Mouse (Mus musculus) heart, embryonic 15.5 days (tissue): ENCODE results near the gene Ptpre. TPM values are rescaled to one million over a fixed set of nuclear protein-coding genes. Genes with fewer than 3 reads are reported as not detected.

Source experiments
- ATAC-seq: fragments of 200-750 bp; cut with Nextera tagmentation; replicated peaks from 2 replicates; pipeline ENCODE4 v1.8.0; 2017; ENCODE audit warnings: low read depth, moderate TSS enrichment; ENCODE audit not compliant: insufficient number of reproducible peaks, insufficient read depth, low FRiP score
- H3K27ac ChIP-seq: fragments of 300-500 bp; sonication (generic); 2 replicates; pipeline ENCODE4 v1.5.1; 2015; ENCODE audit warnings: mild to moderate bottlenecking, inconsistent platforms
- H3K27me3 ChIP-seq: fragments of 300-500 bp; sonication (generic); 2 replicates; pipeline ENCODE4 v1.6.1; 2015; ENCODE audit warnings: inconsistent platforms
- H3K36me3 ChIP-seq: fragments of 300-500 bp; sonication (generic); 2 replicates; pipeline ENCODE4 v1.6.1; 2015; ENCODE audit warnings: mild to moderate bottlenecking, inconsistent platforms
- H3K4me1 ChIP-seq: fragments of 300-500 bp; sonication (generic); replicated peaks from 2 replicates; pipeline ENCODE4 v1.6.1; 2015; ENCODE audit warnings: inconsistent platforms
- H3K4me2 ChIP-seq: fragments of 300-500 bp; sonication (generic); 2 replicates; pipeline ENCODE4 v1.6.1; 2015; ENCODE audit warnings: inconsistent platforms, mild to moderate bottlenecking, moderate library complexity
- H3K4me3 ChIP-seq: fragments of 300-500 bp; sonication (generic); 2 replicates; pipeline ENCODE4 v1.5.1; 2015; ENCODE audit warnings: mild to moderate bottlenecking, inconsistent platforms
- H3K9ac ChIP-seq: fragments of 300-500 bp; sonication (generic); 2 replicates; pipeline ENCODE4 v1.6.1; 2015; ENCODE audit warnings: mild to moderate bottlenecking, inconsistent platforms
- H3K9me3 ChIP-seq: fragments of 300-500 bp; sonication (generic); replicated peaks from 2 replicates; pipeline ENCODE4 v1.6.1; 2016; ENCODE audit warnings: inconsistent platforms
- WGBS: fragments of 180-500 bp; shearing (Covaris S2); methylation state at CpG from one replicate; pipeline ENCODE4 v1.1.7; 2015; ENCODE audit warnings: mixed read lengths; 5-methylcytosine and 5-hydroxymethylcytosine counted together
- polyA plus RNA-seq: library from polyadenylated mRNA; unstranded; fragments of >200 nt; fragmentation: Nextera tagmentation; extraction: Ambion mirVana; gene quantifications from 2 replicates; pipeline ENCODE4 v1.2.1, GENCODE M21; 2015

Ptpre gene
- polyA plus RNA-seq, 1 experiment from 2014 or later, result 2.1 TPM

GRCm38 (mm10) chr7:135580306-135581091 is 43.2 kb downstream of the Ptpre start:
- H3K4me3 ChIP-seq, result no peak overlapping the region
- WGBS, result 63% methylated on average over 7 of the region's 7 CpGs
- ATAC-seq, result no peak
- H3K27ac ChIP-seq, result no peak overlapping the region
- H3K27me3 ChIP-seq, result no peaks in the 10 kb centered on the region
- no peaks in the 10 kb centered on the region for H3K4me1 ChIP-seq
- H3K4me2 ChIP-seq, result no peak overlapping the region
- H3K9ac ChIP-seq, result no peak overlapping the region
- no peaks in the 10 kb centered on the region for H3K9me3 ChIP-seq
- H3K36me3 ChIP-seq, result no peaks in the 10 kb centered on the region

GRCm38 (mm10) chr7:135581128-135581527 is 43.8 kb downstream of the Ptpre start:
- no peak overlapping the region for H3K4me3 ChIP-seq
- H3K4me1 ChIP-seq, result no peaks in the 10 kb centered on the region
- no peak overlapping the region for H3K27ac ChIP-seq
- no peaks in the 10 kb centered on the region for H3K9me3 ChIP-seq
- no peaks in the 10 kb centered on the region for H3K27me3 ChIP-seq
- H3K9ac ChIP-seq, result no peak overlapping the region
- H3K36me3 ChIP-seq, result no peaks in the 10 kb centered on the region
- 61% methylated on average over 5 of the region's 5 CpGs for WGBS
- ATAC-seq, result no peak
- H3K4me2 ChIP-seq, result no peak overlapping the region

DNA sequence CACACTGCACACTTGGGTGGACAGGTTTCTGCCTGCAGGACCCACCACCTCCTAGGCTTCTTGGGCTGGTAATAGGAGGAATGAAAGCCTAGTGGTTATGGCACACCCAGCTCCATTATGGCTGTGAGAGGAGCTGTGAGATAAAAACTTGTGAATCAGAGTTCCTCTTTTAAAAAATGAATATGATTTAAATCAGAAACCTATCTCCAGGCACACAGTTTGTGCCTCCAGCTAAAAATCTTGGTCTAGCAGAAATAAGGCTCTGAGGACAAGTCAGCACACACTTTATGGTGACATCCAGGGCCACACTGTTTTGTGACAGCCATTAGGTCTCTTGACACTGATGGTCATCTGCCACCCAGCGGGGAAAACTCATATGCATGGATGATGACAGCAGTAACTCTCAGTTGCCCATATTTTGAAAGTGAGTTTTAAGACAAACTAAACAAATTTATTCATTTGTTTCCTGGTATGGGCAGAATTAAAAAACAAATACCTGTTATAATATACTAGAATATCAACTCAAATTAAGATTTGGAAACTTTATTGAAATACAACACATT is 47.9 kb downstream of the Ptpre start:
- no peak overlapping the region for H3K4me3 ChIP-seq
- no peak overlapping the region for H3K9ac ChIP-seq
- H3K27me3 ChIP-seq, result no peaks in the 10 kb centered on the region
- 0 out of 2 replicates have a peak, but pooled peaks cover 2% of the 10 kb centered on the region for H3K4me1 ChIP-seq
- H3K27ac ChIP-seq, result no peak overlapping the region
- H3K36me3 ChIP-seq, result no peaks in the 10 kb centered on the region
- no peaks in the 10 kb centered on the region for H3K9me3 ChIP-seq
- WGBS, result 62% methylated on average over 1 of the region's 1 CpGs
- no peak overlapping the region for H3K4me2 ChIP-seq
- ATAC-seq, result no peak

GRCm38 (mm10) chr7:135586402-135586801 is 49.1 kb downstream of the Ptpre start:
- no peak for ATAC-seq
- Histone ChIP-seq H3K36me3 (no peaks in the 10 kb centered on the region), H3K27me3 (no peaks in the 10 kb centered on the region), H3K4me2 (no peak overlapping the region), H3K27ac (no peak overlapping the region), H3K4me3 (no peak overlapping the region), H3K4me1 (0 out of 2 replicates have a peak, but pooled peaks cover 2% of the 10 kb centered on the region), H3K9me3 (no peaks in the 10 kb centered on the region), H3K9ac (no peak overlapping the region)
- 33% methylated on average over 4 of the region's 4 CpGs for WGBS

DNA sequence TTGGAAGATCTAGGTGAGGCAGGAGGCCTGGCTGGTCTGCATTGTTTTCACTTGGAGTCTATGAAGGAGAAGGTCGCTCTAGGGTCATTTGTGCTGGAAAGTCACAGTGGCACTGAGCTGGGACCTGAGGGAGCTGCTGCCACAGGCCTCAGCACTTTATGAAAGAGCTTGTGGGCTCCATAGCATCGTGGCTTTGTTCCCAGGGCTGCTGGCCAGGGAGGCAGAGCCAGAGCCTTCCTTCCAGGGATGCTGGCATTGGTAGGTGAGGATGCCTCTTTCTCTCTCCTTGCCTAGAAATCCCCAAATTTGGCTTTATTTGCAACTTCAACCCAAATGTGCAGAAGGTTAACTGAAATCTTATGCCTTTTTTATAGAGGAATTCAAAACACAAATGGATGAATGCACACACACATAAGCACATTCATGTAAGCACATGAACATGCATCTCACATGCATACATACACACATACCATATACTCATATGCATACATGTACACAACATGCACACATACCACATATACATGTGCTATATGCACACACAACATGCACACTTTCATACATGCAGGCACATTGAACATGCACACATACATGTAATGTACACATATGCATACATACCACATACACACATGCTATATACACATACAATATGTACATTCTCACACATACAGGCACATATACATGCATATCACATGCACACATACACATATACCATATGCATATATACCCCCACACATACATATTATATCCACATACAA is 50.7 kb downstream of the Ptpre start:
- H3K4me2 ChIP-seq, result no peak overlapping the region
- H3K4me1 ChIP-seq, result 0 out of 2 replicates have a peak, but pooled peaks cover 2% of the 10 kb centered on the region
- WGBS, result 39% methylated on average over 2 of the region's 2 CpGs
- ATAC-seq, result no peak
- no peaks in the 10 kb centered on the region for H3K36me3 ChIP-seq
- H3K27ac ChIP-seq, result no peak overlapping the region
- peaks cover 11% of the 10 kb centered on the region; the same call in 1 of the 2 replicates for H3K27me3 ChIP-seq
- no peak overlapping the region for H3K9ac ChIP-seq
- H3K4me3 ChIP-seq, result no peak overlapping the region
- H3K9me3 ChIP-seq, result no peaks in the 10 kb centered on the region

- Histone ChIP-seq H3K27ac (no peak overlapping the region), H3K4me3 (no peak overlapping the region), H3K4me2 (no peak overlapping the region), H3K9ac (no peak overlapping the region), H3K4me1 (0 out of 2 replicates have a peak, but pooled peaks cover 2% of the 10 kb centered on the region), H3K27me3 (peaks cover 11% of the 10 kb centered on the region; the same call in 1 of the 2 replicates), H3K36me3 (no peaks in the 10 kb centered on the region), H3K9me3 (no peaks in the 10 kb centered on the region)
- no peak for ATAC-seq
- WGBS, result 65% methylated on average over 8 of the region's 8 CpGs
Measured at GRCm38 (mm10) chr7:135588620-135589309, 51.5 kb downstream of the Ptpre start.

- H3K4me1 ChIP-seq, result peaks cover 24% of the 10 kb centered on the region
- H3K9ac ChIP-seq, result no peak overlapping the region
- no peak overlapping the region for H3K27ac ChIP-seq
- no peaks in the 10 kb centered on the region for H3K9me3 ChIP-seq
- peaks cover 25% of the 10 kb centered on the region for H3K27me3 ChIP-seq
- ATAC-seq, result no peak
- H3K36me3 ChIP-seq, result no peaks in the 10 kb centered on the region
- no peak overlapping the region for H3K4me2 ChIP-seq
- 77% methylated on average over 2 of the region's 2 CpGs for WGBS
- no peak overlapping the region for H3K4me3 ChIP-seq
Measured at GRCm38 (mm10) chr7:135591461-135591860, 54.2 kb downstream of the Ptpre start.

GRCm38 (mm10) chr7:135593286-135593685 is 56.0 kb downstream of the Ptpre start:
- no peak overlapping the region for H3K9ac ChIP-seq
- no peak overlapping the region for H3K27ac ChIP-seq
- no peak overlapping the region for H3K4me3 ChIP-seq
- peaks cover 40% of the 10 kb centered on the region for H3K4me1 ChIP-seq
- 69% methylated on average over 5 of the region's 5 CpGs for WGBS
- H3K27me3 ChIP-seq, result peaks cover 25% of the 10 kb centered on the region
- no peaks in the 10 kb centered on the region for H3K36me3 ChIP-seq
- ATAC-seq, result no peak
- no peak overlapping the region for H3K4me2 ChIP-seq
- no peaks in the 10 kb centered on the region for H3K9me3 ChIP-seq

- no peak overlapping the region for H3K27ac ChIP-seq
- no peak overlapping the region for H3K4me3 ChIP-seq
- H3K36me3 ChIP-seq, result no peaks in the 10 kb centered on the region
- H3K9ac ChIP-seq, result no peak overlapping the region
- ATAC-seq, result no peak
- peaks cover 44% of the 10 kb centered on the region for H3K4me1 ChIP-seq
- peaks cover 25% of the 10 kb centered on the region for H3K27me3 ChIP-seq
- WGBS, result 57% methylated on average over 3 of the region's 3 CpGs
- no peaks in the 10 kb centered on the region for H3K9me3 ChIP-seq
- H3K4me2 ChIP-seq, result no peak overlapping the region
Measured at GRCm38 (mm10) chr7:135593825-135594224, 56.5 kb downstream of the Ptpre start.

- ATAC-seq, result no peak
- H3K4me1 ChIP-seq, result peaks cover 44% of the 10 kb centered on the region
- WGBS, result 52% methylated on average over 7 of the region's 7 CpGs
Measured at GRCm38 (mm10) chr7:135594676-135595075, 57.4 kb downstream of the Ptpre start.

DNA sequence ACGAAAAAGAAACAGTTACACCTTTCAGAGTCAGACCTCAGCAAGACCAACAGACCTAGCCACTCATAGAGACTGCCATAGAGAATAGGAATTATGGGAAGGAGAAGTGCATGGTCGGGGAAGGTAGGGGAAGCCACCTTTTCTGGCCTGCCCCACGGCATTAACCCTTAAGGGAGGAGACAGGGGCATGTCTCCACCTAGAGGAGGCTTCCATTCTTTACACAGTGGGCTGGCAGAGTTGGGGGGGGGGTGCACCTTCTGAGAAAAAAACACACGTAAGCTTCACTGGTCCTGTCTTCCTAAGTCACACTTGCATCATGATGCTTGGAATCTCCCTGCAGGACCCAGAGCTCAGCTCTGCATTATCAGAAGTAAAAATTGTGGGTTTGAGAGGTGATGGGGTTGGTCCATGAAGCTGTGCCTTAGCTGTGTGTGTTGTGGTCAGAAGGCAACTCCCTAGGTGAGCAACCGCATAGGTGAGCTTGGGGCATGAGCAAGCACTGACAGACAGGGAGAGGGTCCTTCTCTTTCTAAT is 58.4 kb downstream of the Ptpre start:
- Histone ChIP-seq H3K4me3 (no peak overlapping the region), H3K36me3 (no peaks in the 10 kb centered on the region), H3K4me2 (no peak overlapping the region), H3K4me1 (peaks cover 46% of the 10 kb centered on the region), H3K27me3 (peaks cover 25% of the 10 kb centered on the region), H3K27ac (no peak overlapping the region), H3K9ac (no peak overlapping the region), H3K9me3 (no peaks in the 10 kb centered on the region)
- ATAC-seq, result no peak
- WGBS, result 53% methylated on average over 5 of the region's 5 CpGs

More at GRCm38 (mm10) chr7:135594676-135595075, 57.4 kb downstream of the Ptpre start:
- Histone ChIP-seq H3K27me3 (peaks cover 25% of the 10 kb centered on the region), H3K9me3 (no peaks in the 10 kb centered on the region), H3K9ac (no peak overlapping the region), H3K4me2 (no peak overlapping the region), H3K36me3 (no peaks in the 10 kb centered on the region), H3K27ac (no peak overlapping the region), H3K4me3 (no peak overlapping the region)
